Mouse (Mus musculus) embryonic facial prominence, embryonic 14.5 days (tissue): ENCODE measurements around the gene RPS10-NUDT3. TPM values are rescaled to one million over a fixed set of nuclear protein-coding genes. Genes with fewer than 3 reads are reported as not detected.

Experiments used
- ATAC-seq: fragments of 200-750 bp; cut with Nextera tagmentation; 2 replicates; pipeline ENCODE4 v1.8.0; 2017; ENCODE audit warnings: low read depth, moderate number of reproducible peaks, moderate TSS enrichment
- DNase-seq: peaks from one replicate; pipeline ENCODE4 v3.0.0-alpha.2; 2015; ENCODE audit warnings: low spot score
- H3K27ac ChIP-seq: fragments of 300-500 bp; sonication (generic); replicated peaks from 2 replicates; pipeline ENCODE4 v1.5.1; 2014; ENCODE audit warnings: low read depth, mild to moderate bottlenecking, low read length, moderate library complexity
- H3K27me3 ChIP-seq: fragments of 300-500 bp; sonication (generic); replicated peaks from 2 replicates; pipeline ENCODE4 v1.6.1; 2014; ENCODE audit warnings: low read length; ENCODE audit not compliant: control insufficient read depth, insufficient read depth
- H3K36me3 ChIP-seq: fragments of 300-500 bp; sonication (generic); 2 replicates; pipeline ENCODE4 v1.6.1; 2014; ENCODE audit warnings: low read length, mixed read lengths; ENCODE audit not compliant: control insufficient read depth, insufficient read depth
- H3K4me1 ChIP-seq: fragments of 300-500 bp; sonication (generic); 2 replicates; pipeline ENCODE4 v1.6.1; 2014; ENCODE audit warnings: antibody characterized with exemption, low read length; ENCODE audit not compliant: control insufficient read depth, insufficient read depth
- H3K4me2 ChIP-seq: fragments of 300-500 bp; sonication (generic); 2 replicates; pipeline ENCODE4 v1.6.1; 2014; ENCODE audit warnings: low read depth, mild to moderate bottlenecking, low read length, moderate library complexity, mixed read lengths
- H3K4me3 ChIP-seq: fragments of 300-500 bp; sonication (generic); 2 replicates; pipeline ENCODE4 v1.5.1; 2014; ENCODE audit warnings: low read depth, mild to moderate bottlenecking, low read length
- H3K9ac ChIP-seq: fragments of 300-500 bp; sonication (generic); 2 replicates; pipeline ENCODE4 v1.6.1; 2014; ENCODE audit warnings: low read depth, mild to moderate bottlenecking, low read length, moderate library complexity, mixed read lengths
- H3K9me3 ChIP-seq: fragments of 300-500 bp; sonication (generic); 2 replicates; pipeline ENCODE4 v1.6.1; 2016; ENCODE audit warnings: low read length; ENCODE audit not compliant: control insufficient read depth
- WGBS: fragments of 180-500 bp; shearing (Covaris S2); extraction: QIAGEN DNeasy Blood & Tissue Kit; methylation state at CpG from one replicate; pipeline ENCODE4 v1.1.7; 2014; 5-methylcytosine and 5-hydroxymethylcytosine counted together
- polyA plus RNA-seq: library from polyadenylated mRNA; unstranded; fragments of >200 nt; fragmentation: Nextera tagmentation; extraction: Ambion mirVana; gene quantifications from 2 replicates; pipeline ENCODE4 v1.2.1, GENCODE M21; 2014

Gene RPS10-NUDT3
- polyA plus RNA-seq, 1 experiment from 2014 or later, result not detected

DNA sequence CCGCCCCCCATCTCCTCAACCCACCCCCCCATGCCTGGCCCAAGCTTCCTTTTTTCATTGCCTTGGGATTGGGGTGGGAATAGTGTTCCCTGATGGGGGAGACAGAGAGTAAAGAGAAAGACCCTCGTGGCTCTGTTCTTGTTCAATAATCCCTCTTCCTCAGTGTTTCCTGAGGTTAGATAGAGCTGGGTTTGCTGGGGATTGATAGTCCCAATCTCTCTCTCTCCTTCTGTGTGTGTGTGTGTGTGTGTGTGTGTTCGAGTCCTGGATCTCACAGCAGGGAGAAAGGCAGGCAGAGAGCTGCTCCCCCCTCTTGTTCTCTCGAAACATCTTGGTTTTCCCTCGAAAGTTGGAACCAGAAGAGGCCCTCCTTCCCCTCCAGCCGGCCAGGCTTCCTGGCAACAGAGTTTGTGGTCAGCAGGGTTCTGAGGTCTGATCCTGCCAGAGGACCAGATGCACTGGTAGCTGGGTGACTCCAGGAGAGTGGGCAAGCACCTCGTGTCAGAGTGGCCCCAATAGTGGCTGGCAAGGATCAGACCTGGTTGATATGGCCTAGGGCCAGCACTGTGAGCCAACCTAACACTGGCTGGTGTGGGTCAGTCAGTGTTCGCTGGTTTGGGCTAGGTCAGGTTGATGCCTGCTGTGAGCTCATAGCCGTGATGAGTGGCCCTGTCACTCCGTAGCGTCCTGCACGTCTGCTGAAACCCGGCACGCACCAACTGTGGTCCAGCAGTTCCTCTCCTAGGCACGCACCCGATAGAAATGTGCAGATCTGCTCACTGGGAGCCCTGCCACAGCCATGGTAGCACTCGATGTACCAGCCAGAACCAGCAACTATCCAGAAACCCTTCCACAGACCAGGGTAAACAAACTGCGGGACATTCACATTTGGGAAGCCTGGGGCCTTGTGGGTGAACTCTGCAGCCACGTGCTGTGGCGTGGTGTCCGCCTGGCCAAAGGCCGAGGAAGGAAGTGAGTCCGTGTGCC is 82.5 kb downstream of the RPS10-NUDT3 start:
- H3K27me3 ChIP-seq, result no peaks in the 10 kb centered on the region
- DNase-seq (no peak), ATAC-seq (no peak)

DNA sequence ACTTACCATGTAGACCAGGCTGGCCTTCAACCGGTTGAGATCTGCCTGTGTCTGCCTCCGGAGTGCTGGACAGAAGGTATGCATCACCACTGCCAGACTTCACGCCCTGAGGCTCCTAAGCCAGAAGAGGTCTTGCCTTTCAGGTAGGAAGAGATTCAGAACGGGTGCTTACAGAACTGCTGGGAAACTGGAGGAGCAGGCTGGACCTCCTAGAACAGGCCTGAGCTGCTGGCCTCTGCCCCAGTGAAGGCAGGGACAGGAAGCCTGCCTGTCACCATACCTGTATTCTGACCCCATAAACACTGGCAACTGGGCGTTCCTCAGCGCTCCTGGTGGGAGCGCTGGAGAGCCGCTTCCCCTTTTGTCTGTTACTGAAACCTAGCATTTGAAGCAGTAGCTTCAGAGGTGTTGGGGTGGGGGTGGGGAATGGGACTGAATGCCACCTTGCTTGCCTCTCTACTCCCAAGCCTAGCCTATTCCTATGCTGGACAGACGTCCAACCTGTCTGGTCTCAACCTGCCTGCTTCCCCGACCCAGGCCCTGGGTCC is 83.6 kb downstream of the RPS10-NUDT3 start:
- Histone ChIP-seq H3K27me3 (no peaks in the 10 kb centered on the region), H3K4me1 (peaks cover 19% of the 10 kb centered on the region), H3K27ac (no peak overlapping the region), H3K4me2 (no peak overlapping the region), H3K36me3 (no peaks in the 10 kb centered on the region), H3K4me3 (no peak overlapping the region), H3K9ac (no peak overlapping the region), H3K9me3 (no peaks in the 10 kb centered on the region)
- no peak for ATAC-seq
- 55% methylated on average over 10 of the region's 10 CpGs for WGBS
- no peak for DNase-seq

More for the DNA sequence above, 82.5 kb downstream of the RPS10-NUDT3 start:
- 73% methylated on average over 23 of the region's 23 CpGs for WGBS
- Histone ChIP-seq H3K27ac (no peak overlapping the region), H3K9me3 (no peaks in the 10 kb centered on the region), H3K9ac (no peak overlapping the region), H3K4me3 (no peak overlapping the region), H3K4me2 (no peak overlapping the region), H3K4me1 (peaks cover 19% of the 10 kb centered on the region), H3K36me3 (no peaks in the 10 kb centered on the region)

GRCm38 (mm10) chr17:27549234-27549633 is 85.8 kb downstream of the RPS10-NUDT3 start:
- Histone ChIP-seq H3K4me1 (peaks cover 5% of the 10 kb centered on the region; the same call in 1 of the 2 replicates), H3K9ac (no peak overlapping the region), H3K27me3 (no peaks in the 10 kb centered on the region), H3K9me3 (no peaks in the 10 kb centered on the region), H3K27ac (no peak overlapping the region), H3K4me2 (no peak overlapping the region), H3K36me3 (no peaks in the 10 kb centered on the region), H3K4me3 (no peak overlapping the region)
- ATAC-seq (no peak), DNase-seq (no peak)
- 55% methylated on average over 8 of the region's 8 CpGs for WGBS

DNA sequence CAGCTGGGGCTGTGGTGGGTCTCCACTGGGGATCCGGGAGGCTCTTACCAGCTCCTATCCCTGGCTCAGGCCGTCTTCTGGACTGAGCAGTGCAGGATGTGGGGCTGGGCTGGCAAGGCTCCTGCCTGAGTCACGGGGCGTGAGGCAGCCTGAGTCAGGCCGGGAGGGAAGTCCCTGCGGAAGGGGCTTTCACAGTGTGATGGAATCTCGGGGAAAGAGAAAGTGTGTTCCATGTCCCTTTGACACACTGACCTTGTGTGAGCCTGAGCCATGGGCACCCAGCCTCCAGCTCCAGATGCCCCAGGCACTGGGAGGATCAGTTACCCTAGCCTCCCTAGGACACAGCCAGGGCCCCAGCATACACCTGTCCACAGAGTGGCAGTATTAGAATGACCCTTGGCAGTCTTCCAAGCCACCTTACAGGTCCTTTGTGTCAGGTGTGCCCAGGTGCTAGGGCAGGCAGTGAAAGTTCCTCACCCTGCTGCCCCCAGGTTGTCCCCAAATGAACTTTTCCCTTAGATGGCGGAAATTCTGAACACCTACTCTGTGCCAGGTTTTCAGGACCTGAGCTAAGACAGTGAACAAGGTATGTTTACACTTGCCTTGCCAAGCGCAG is 87.7 kb downstream of the RPS10-NUDT3 start:
- peaks cover 5% of the 10 kb centered on the region; the same call in 1 of the 2 replicates for H3K4me1 ChIP-seq
- no peaks in the 10 kb centered on the region for H3K9me3 ChIP-seq
- H3K27ac ChIP-seq, result no peak overlapping the region
- H3K9ac ChIP-seq, result no peak overlapping the region
- ATAC-seq (no peak), DNase-seq (no peak)
- no peaks in the 10 kb centered on the region for H3K27me3 ChIP-seq
- 72% methylated on average over 9 of the region's 9 CpGs for WGBS
- no peak overlapping the region for H3K4me3 ChIP-seq
- H3K4me2 ChIP-seq, result no peak overlapping the region
- no peaks in the 10 kb centered on the region for H3K36me3 ChIP-seq

DNA sequence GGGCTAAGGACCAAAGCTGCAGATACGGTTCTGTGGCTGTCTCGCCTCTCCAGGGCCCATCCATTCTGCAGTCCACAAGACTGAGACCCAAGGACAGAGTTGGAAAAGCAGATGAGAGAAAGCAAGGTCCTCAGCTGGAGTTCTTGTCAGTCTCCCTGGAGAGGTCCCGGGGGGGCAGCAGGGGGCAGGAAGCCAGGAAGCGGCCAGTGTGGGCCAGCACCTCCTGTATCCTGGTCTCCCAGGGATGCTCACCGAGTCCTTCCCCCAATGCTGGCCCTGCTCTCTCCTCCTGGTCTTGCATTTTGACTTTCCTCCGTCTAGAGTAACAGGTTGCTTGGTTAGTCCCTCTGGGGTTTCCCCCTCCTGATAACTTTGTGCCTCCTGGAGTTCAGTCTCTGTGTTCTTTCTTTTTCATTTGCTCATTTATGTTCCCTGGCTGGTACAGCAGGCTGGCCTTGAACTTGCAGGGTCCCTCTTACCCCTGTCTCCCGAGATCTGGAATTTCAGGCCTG is 88.4 kb downstream of the RPS10-NUDT3 start:
- ATAC-seq (no peak), DNase-seq (no peak)
- no peaks in the 10 kb centered on the region for H3K27me3 ChIP-seq
- no peak overlapping the region for H3K9ac ChIP-seq
- no peak overlapping the region for H3K27ac ChIP-seq
- H3K36me3 ChIP-seq, result no peaks in the 10 kb centered on the region
- no peak overlapping the region for H3K4me2 ChIP-seq
- no peak overlapping the region for H3K4me3 ChIP-seq
- no peaks in the 10 kb centered on the region for H3K9me3 ChIP-seq
- peaks cover 5% of the 10 kb centered on the region; the same call in 1 of the 2 replicates for H3K4me1 ChIP-seq
- WGBS, result 57% methylated on average over 6 of the region's 7 CpGs

- no peak overlapping the region for H3K4me2 ChIP-seq
- peaks cover 5% of the 10 kb centered on the region; the same call in 1 of the 2 replicates for H3K4me1 ChIP-seq
- H3K9me3 ChIP-seq, result no peaks in the 10 kb centered on the region
- DNase-seq, result no peak
- H3K27me3 ChIP-seq, result no peaks in the 10 kb centered on the region
- H3K4me3 ChIP-seq, result no peak overlapping the region
- no peak overlapping the region for H3K27ac ChIP-seq
- no peak overlapping the region for H3K9ac ChIP-seq
- no peaks in the 10 kb centered on the region for H3K36me3 ChIP-seq
- WGBS, result 33% methylated on average over 12 of the region's 12 CpGs
- ATAC-seq, result no peak
Measured at GRCm38 (mm10) chr17:27545991-27546390, 89.0 kb downstream of the RPS10-NUDT3 start.

DNA sequence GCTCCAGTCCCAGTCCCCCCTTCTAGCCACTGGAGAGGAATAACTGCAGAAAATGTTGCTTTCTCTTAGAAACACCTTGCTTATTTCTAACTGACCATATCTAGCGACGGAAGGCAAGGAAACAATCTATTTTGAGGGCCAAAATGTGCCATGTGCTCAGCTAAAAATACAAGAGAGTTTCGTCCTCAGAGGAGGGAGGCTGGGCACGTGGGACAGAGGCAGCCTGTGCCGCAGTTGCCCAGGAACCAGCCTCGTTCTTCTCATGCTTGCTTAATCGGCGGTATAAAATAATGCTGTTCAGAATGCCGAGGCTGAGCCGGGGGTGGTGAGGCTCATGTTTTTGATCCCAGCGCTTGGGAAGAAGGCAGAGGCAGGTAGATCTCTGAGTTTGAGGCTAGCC is 90.5 kb downstream of the RPS10-NUDT3 start:
- Histone ChIP-seq H3K9ac (no peak overlapping the region), H3K27ac (no peak overlapping the region), H3K9me3 (no peaks in the 10 kb centered on the region), H3K4me3 (no peak overlapping the region), H3K4me1 (peaks cover 5% of the 10 kb centered on the region; the same call in 1 of the 2 replicates), H3K27me3 (no peaks in the 10 kb centered on the region), H3K36me3 (no peaks in the 10 kb centered on the region), H3K4me2 (no peak overlapping the region)
- DNase-seq (no peak), ATAC-seq (no peak)
- WGBS, result 84% methylated on average over 11 of the region's 11 CpGs

DNA sequence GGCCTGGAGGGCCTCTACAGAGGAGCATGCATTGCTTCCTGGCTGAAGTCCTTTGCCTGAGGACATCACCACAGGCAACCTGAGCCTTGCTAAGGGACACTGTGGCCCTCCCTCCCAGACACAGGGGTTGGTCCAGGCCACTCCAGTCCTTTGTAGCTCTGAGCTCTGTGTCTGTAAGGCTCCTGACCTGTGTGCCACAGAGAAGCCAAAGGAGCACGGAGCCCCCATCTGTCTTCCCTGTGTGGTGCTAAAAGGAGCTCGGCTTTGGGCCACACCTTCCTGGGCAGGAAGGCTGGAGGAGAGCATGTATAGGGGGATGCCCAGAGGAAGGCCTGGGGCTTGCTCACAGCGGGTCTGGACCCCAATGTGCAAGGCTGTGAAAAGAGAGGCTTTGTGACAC is 93.0 kb downstream of the RPS10-NUDT3 start:
- Histone ChIP-seq H3K27me3 (no peaks in the 10 kb centered on the region), H3K9ac (no peak overlapping the region), H3K4me2 (no peak overlapping the region), H3K4me3 (no peak overlapping the region), H3K9me3 (no peaks in the 10 kb centered on the region), H3K36me3 (no peaks in the 10 kb centered on the region), H3K27ac (no peak overlapping the region), H3K4me1 (no peaks in the 10 kb centered on the region)
- 74% methylated on average over 3 of the region's 3 CpGs for WGBS
- DNase-seq (no peak), ATAC-seq (no peak)
